Mouse (Mus musculus) embryonic facial prominence, embryonic 11.5 days (tissue): ENCODE data around the gene Nbeal2. TPM values are rescaled to one million over a fixed set of nuclear protein-coding genes. Genes with fewer than 3 reads are reported as not detected.
A peak's percentile ranks its signal among the peaks of the same experiment; 100 is the strongest.

ENCODE experiments used
- ATAC-seq: fragments of 200-750 bp; cut with Nextera tagmentation; replicated peaks from 2 replicates; pipeline ENCODE4 v1.8.0; 2017; ENCODE audit warnings: low read depth; ENCODE audit not compliant: insufficient number of reproducible peaks, low FRiP score, low TSS enrichment
- DNase-seq: peaks from one replicate; pipeline ENCODE4 v3.0.0-alpha.2; 2015; ENCODE audit warnings: low spot score
- H3K27ac ChIP-seq: fragments of 300-500 bp; sonication (generic); replicated peaks from 2 replicates; pipeline ENCODE4 v1.5.1; 2014; ENCODE audit warnings: mild to moderate bottlenecking, low read depth, low read length, control low read depth
- H3K27me3 ChIP-seq: fragments of 300-500 bp; sonication (generic); 2 replicates; pipeline ENCODE4 v1.6.1; 2014; ENCODE audit warnings: mild to moderate bottlenecking, low read length, moderate library complexity, mixed read lengths; ENCODE audit not compliant: control insufficient read depth, insufficient read depth
- H3K36me3 ChIP-seq: fragments of 300-500 bp; sonication (generic); replicated peaks from 2 replicates; pipeline ENCODE4 v1.6.1; 2014; ENCODE audit warnings: low read depth, mild to moderate bottlenecking, low read length, moderate library complexity, mixed read lengths; ENCODE audit not compliant: control insufficient read depth, insufficient read depth
- H3K4me1 ChIP-seq: fragments of 300-500 bp; sonication (generic); 2 replicates; pipeline ENCODE4 v1.6.1; 2014; ENCODE audit warnings: low read length, mixed read lengths; ENCODE audit not compliant: control insufficient read depth, insufficient read depth
- H3K4me2 ChIP-seq: fragments of 300-500 bp; sonication (generic); 2 replicates; pipeline ENCODE4 v1.6.1; 2014; ENCODE audit warnings: low read depth, mild to moderate bottlenecking, control low read depth, low read length, moderate library complexity
- H3K4me3 ChIP-seq: fragments of 300-500 bp; sonication (generic); 2 replicates; pipeline ENCODE4 v1.5.1; 2014; ENCODE audit warnings: low read depth, low read length, control low read depth
- H3K9ac ChIP-seq: fragments of 300-500 bp; sonication (generic); replicated peaks from 2 replicates; pipeline ENCODE4 v1.6.1; 2014; ENCODE audit warnings: mild to moderate bottlenecking, control low read depth, low read length
- H3K9me3 ChIP-seq: fragments of 300-500 bp; sonication (generic); replicated peaks from 2 replicates; pipeline ENCODE4 v1.6.1; 2016; ENCODE audit warnings: mild to moderate bottlenecking, low read length, inconsistent platforms, mixed read lengths; ENCODE audit not compliant: control insufficient read depth
- WGBS: fragments of 180-500 bp; shearing (Covaris S2); extraction: QIAGEN DNeasy Blood & Tissue Kit; methylation state at CpG from one replicate; pipeline ENCODE4 v1.1.7; 2014; 5-methylcytosine and 5-hydroxymethylcytosine counted together
- polyA plus RNA-seq: library from polyadenylated mRNA; unstranded; fragments of >200 nt; fragmentation: Nextera tagmentation; extraction: Ambion mirVana; gene quantifications from 2 replicates; pipeline ENCODE4 v1.2.1, GENCODE M21; 2014

Gene Nbeal2
- polyA plus RNA-seq, result 0.70 and 0.71 TPM in 2 replicates

- under 1% methylated on average over 72 of the region's 75 CpGs for WGBS
- Histone ChIP-seq H3K9ac (peak within 1 kb of the TSS; percentile 58), H3K4me3 (peak within 1 kb of the TSS; percentile 52), H3K27me3 (peaks cover 16% of the 10 kb centered on the region), H3K4me2 (peak within 1 kb of the TSS; percentile 97), H3K36me3 (no peaks in the 10 kb centered on the region), H3K9me3 (no peaks in the 10 kb centered on the region), H3K27ac (no peak within 1 kb of the TSS), H3K4me1 (peaks cover 2% of the 10 kb centered on the region; the same call in 1 of the 2 replicates)
- peak; percentile 66 for ATAC-seq
- peak; percentile 84 for DNase-seq
Observed at GRCm38 (mm10) chr9:110653655-110654461, at the start of gene Nbeal2. TSS of gene Nbeal2 (minus strand) at chr9:110654161.

DNA sequence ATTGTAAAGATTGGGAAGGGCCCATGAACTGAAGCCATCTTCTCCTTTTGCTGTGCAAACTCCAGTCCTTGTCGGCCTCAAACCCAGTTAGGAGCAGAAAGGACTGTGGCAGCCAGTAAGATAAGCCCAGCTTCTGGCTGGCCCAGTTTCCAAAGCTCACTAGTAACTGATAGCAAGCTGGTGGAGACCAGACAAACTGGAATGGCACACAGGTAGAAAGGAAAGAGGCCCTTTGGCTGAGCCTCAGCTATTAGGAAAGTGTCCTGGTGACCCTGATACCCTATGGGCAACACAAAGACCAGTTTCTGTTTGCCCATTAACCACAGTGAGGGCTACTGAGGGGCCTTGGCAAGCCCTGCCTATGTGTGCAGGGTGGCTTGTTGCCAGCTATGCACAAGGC, 48.9 kb upstream of the Nbeal2 start:
- no peak for ATAC-seq
- H3K4me3 ChIP-seq, result no peak overlapping the region
- H3K27me3 ChIP-seq, result no peaks in the 10 kb centered on the region
- H3K4me2 ChIP-seq, result no peak overlapping the region
- H3K27ac ChIP-seq, result no peak overlapping the region
- no peaks in the 10 kb centered on the region for H3K4me1 ChIP-seq
- no peaks in the 10 kb centered on the region for H3K9me3 ChIP-seq
- no peak overlapping the region for H3K9ac ChIP-seq
- WGBS, result 81% methylated on average over 1 of the region's 1 CpGs
- no peaks in the 10 kb centered on the region for H3K36me3 ChIP-seq
- DNase-seq, result no peak

- Histone ChIP-seq H3K36me3 (no peaks in the 10 kb centered on the region), H3K4me2 (no peak overlapping the region), H3K9me3 (no peaks in the 10 kb centered on the region), H3K4me3 (no peak overlapping the region), H3K27ac (no peak overlapping the region), H3K9ac (no peak overlapping the region), H3K4me1 (no peaks in the 10 kb centered on the region), H3K27me3 (no peaks in the 10 kb centered on the region)
- WGBS, result 78% methylated on average over 11 of the region's 12 CpGs
- ATAC-seq, result no peak
- no peak for DNase-seq
Observed at GRCm38 (mm10) chr9:110701114-110702032, 47.4 kb upstream of the Nbeal2 start.

GRCm38 (mm10) chr9:110699574-110699973, 45.6 kb upstream of the Nbeal2 start:
- ATAC-seq (no peak), DNase-seq (no peak)
- H3K36me3 ChIP-seq, result no peaks in the 10 kb centered on the region
- H3K4me2 ChIP-seq, result no peak overlapping the region
- no peaks in the 10 kb centered on the region for H3K9me3 ChIP-seq
- H3K4me3 ChIP-seq, result no peak overlapping the region
- H3K27me3 ChIP-seq, result no peaks in the 10 kb centered on the region
- H3K27ac ChIP-seq, result no peak overlapping the region
- H3K4me1 ChIP-seq, result no peaks in the 10 kb centered on the region
- 89% methylated on average over 3 of the region's 3 CpGs for WGBS
- H3K9ac ChIP-seq, result no peak overlapping the region

GRCm38 (mm10) chr9:110697465-110697864, 43.5 kb upstream of the Nbeal2 start:
- Histone ChIP-seq H3K4me1 (no peaks in the 10 kb centered on the region), H3K4me2 (no peak overlapping the region), H3K9ac (no peak overlapping the region), H3K4me3 (no peak overlapping the region), H3K36me3 (no peaks in the 10 kb centered on the region), H3K9me3 (no peaks in the 10 kb centered on the region), H3K27me3 (no peaks in the 10 kb centered on the region), H3K27ac (no peak overlapping the region)
- ATAC-seq (no peak), DNase-seq (no peak)
- 89% methylated on average over 3 of the region's 3 CpGs for WGBS

DNA sequence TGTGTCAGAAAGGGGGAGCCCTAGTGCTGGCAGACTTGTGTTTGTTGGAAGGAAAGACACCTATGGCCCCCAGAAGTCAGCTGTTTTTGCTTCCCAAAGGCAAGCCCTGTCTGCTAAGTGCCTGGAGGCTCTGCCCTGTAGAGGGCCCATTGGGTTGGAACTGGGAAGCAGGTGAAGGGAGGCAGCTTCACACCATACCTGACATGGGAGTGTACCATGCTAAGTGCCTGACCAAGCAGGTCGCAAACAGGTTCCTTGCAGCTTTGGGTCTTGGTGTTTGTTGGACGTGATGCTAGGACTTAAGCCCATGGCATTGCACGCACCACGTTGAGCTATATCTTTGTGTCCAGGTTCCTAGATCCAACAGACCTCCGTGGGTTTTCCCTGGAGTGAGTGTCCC, 42.5 kb upstream of the Nbeal2 start:
- H3K4me3 ChIP-seq, result no peak overlapping the region
- WGBS, result 89% methylated on average over 5 of the region's 5 CpGs
- H3K9ac ChIP-seq, result no peak overlapping the region
- ATAC-seq (no peak), DNase-seq (no peak)
- H3K4me1 ChIP-seq, result no peaks in the 10 kb centered on the region
- no peaks in the 10 kb centered on the region for H3K27me3 ChIP-seq
- H3K36me3 ChIP-seq, result no peaks in the 10 kb centered on the region
- H3K4me2 ChIP-seq, result no peak overlapping the region
- no peak overlapping the region for H3K27ac ChIP-seq
- H3K9me3 ChIP-seq, result no peaks in the 10 kb centered on the region

GRCm38 (mm10) chr9:110695165-110695755, 41.3 kb upstream of the Nbeal2 start:
- no peak overlapping the region for H3K4me2 ChIP-seq
- no peaks in the 10 kb centered on the region for H3K9me3 ChIP-seq
- no peaks in the 10 kb centered on the region for H3K27me3 ChIP-seq
- H3K4me1 ChIP-seq, result no peaks in the 10 kb centered on the region
- ATAC-seq (no peak), DNase-seq (no peak)
- no peak overlapping the region for H3K9ac ChIP-seq
- 81% methylated on average over 4 of the region's 4 CpGs for WGBS
- no peak overlapping the region for H3K27ac ChIP-seq
- H3K4me3 ChIP-seq, result no peak overlapping the region
- H3K36me3 ChIP-seq, result no peaks in the 10 kb centered on the region
